Mouse (Mus musculus): ENCODE measurements around the gene Adam10. TPM values are rescaled to one million over a fixed set of nuclear protein-coding genes. Genes with fewer than 3 reads are reported as not detected.

Gene Adam10
- polyA plus RNA-seq, 1 experiment from 2014 or later = 81.4 TPM

Small RNAs within 50 kb of the gene (microRNA-seq; reads per million reads assigned to microRNA genes)
- not detected for gene Gm25149

Other genes starting within 250 kb of the Adam10 start
- 33.0 and 34.4 TPM in 2 replicates for gene Rnf111, start 175.3 kb upstream of the Adam10 start, polyA plus RNA-seq (2016; fragmentation: Nextera tagmentation; extraction: Ambion mirVana)
- 70.7 and 77.6 TPM in 2 replicates for gene Sltm, start 136.2 kb upstream of the Adam10 start, polyA plus RNA-seq (2016; fragmentation: Nextera tagmentation; extraction: Ambion mirVana)
- 0.37 and 0.69 TPM in 2 replicates for gene Gm10642, start 22.7 kb upstream of the Adam10 start, polyA plus RNA-seq (2016; fragmentation: Nextera tagmentation; extraction: Ambion mirVana)
- 14.9 and 16.0 TPM in 2 replicates for gene Mindy2, start 21.8 kb upstream of the Adam10 start, polyA plus RNA-seq (2016; fragmentation: Nextera tagmentation; extraction: Ambion mirVana)